Comparison of ENCODE assay signal across 8 mouse cellular contexts in genomic region chr19:44314327-44314759, GRCm38 (mm10). TPM values are rescaled to one million over a fixed set of nuclear protein-coding genes. Genes with fewer than 3 reads are reported as not detected.
A peak's percentile ranks its signal among the peaks of the same experiment; 100 is the strongest.
DNase-seq lines count a peak whose midpoint lies in the region.

No protein-coding gene starts in this region.

- DNase-seq in R1 (ENCODE audit: low read depth, low spot score): peak; percentile 91
- DNase-seq in cerebellum, postnatal 14 days: peak; percentile 91 to 92
- peak; percentile 78 to 86 for DNase-seq in frontal cortex, adult 2 months (ENCODE audit: extremely low spot score in 1 of 2, low spot score in 1 of 2)
- DNase-seq in hindbrain, embryonic 10.5 days (ENCODE audit: low spot score): peak; percentile 86
- DNase-seq in layer of hippocampus, postnatal 10 days (ENCODE audit: low spot score in 2 of 2): peak; percentile 70 to 76
- peak; percentile 84 for DNase-seq in lung, postnatal 25 days (ENCODE audit: low spot score)
- peak; percentile 83 for DNase-seq in ovary, postnatal 36 days (ENCODE audit: low spot score)
- DNase-seq in thymus, postnatal 25 days: peak; percentile 60

- H3K4me3 ChIP-seq in hindbrain, embryonic 10.5 days: peak overlapping the region; percentile 61

- WGBS in hindbrain, embryonic 10.5 days: 5% methylated on average over 18 of the region's 18 CpGs

- H3K27me3 ChIP-seq in hindbrain, embryonic 10.5 days (ENCODE audit: insufficient read depth, poor library complexity, severe bottlenecking): no peaks in the 10 kb centered on the region

- H3K36me3 ChIP-seq in hindbrain, embryonic 10.5 days: peaks cover 2% of the 10 kb centered on the region; the same call in 1 of the 2 replicates

- peaks cover 5% of the 10 kb centered on the region for H3K9me3 ChIP-seq in hindbrain, embryonic 10.5 days

- peaks cover 50% of the 10 kb centered on the region for H3K4me1 ChIP-seq in hindbrain, embryonic 10.5 days (replicated peaks)

- H3K27ac ChIP-seq in hindbrain, embryonic 10.5 days: peak overlapping the region; percentile 83

RNA-seq across cellular contexts. Expression of gene Scd4, which starts 18.5 kb away (rescaled TPM):
- polyA plus RNA-seq in frontal cortex, adult 2 months (2012; rRNA removed): 0.27 and 0.30 TPM in 2 replicates
- 0.09 TPM in 1 of 2 replicates, not detected in the other for polyA plus RNA-seq in hindbrain, embryonic 10.5 days (2016; fragmentation: Nextera tagmentation; extraction: Ambion mirVana)
- 1 to 10 TPM; 1.5 to 2.8 TPM for total RNA-seq in layer of hippocampus, postnatal 10 days (2021)

RNA-seq across cellular contexts. Expression of gene Scd2, which starts 20.9 kb away (rescaled TPM):
- polyA plus RNA-seq in frontal cortex, adult 2 months (2012; rRNA removed): 626 and 656 TPM in 2 replicates
- polyA plus RNA-seq in hindbrain, embryonic 10.5 days (2016; fragmentation: Nextera tagmentation; extraction: Ambion mirVana): 333 and 352 TPM in 2 replicates
- 100 to 1,000 TPM; 715 to 736 TPM for total RNA-seq in layer of hippocampus, postnatal 10 days (2021)

Comparison
In these comparisons a context has a peak if more than half of its experiments do, and no peak if none do; other contexts are left out.
1. Peak in every context shown above with its lines: DNase-seq, H3K4me3 ChIP-seq and H3K27ac ChIP-seq.